Mouse (Mus musculus) ES-Bruce4 (cell line): Measurements from ENCODE around the gene Atxn1.

ENCODE experiments used
- CTCF ChIP-seq: IDR thresholded peaks from one replicate; pipeline ENCODE4 v1.8.1; 2011; ENCODE audit warnings: low read depth, low read length
- POLR2A ChIP-seq: IDR thresholded peaks from one replicate; pipeline ENCODE4 v1.8.1; 2011; ENCODE audit warnings: low read length; ENCODE audit not compliant: insufficient read depth

DNA sequence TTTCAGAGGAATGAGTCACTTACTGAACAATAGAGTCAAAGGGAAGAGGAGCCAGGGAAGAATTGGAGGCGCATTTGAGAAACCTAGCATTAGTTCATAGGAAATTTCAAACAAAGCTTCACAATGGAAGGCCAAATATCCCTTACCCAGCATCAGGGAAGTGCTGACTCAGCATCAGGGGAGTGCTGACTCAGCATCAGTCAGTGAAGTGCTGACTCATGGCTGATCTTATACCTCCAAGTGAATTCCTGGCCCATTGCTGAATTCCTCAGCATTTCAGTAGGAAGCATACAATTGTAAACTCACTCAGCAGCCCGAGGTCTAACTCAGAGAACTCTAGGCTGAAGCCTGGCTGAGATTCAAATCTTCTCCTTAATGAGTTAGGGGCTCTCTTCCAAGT, 213.6 kb downstream of the Atxn1 start:
- no peak for TF ChIP-seq CTCF
- no peak for TF ChIP-seq POLR2A
